Mouse (Mus musculus) lung, postnatal 14 days (tissue): Measurements from ENCODE around the gene Sema4b.

ENCODE experiments used
- DNase-seq: peaks from one replicate; pipeline ENCODE4 v3.0.0; 2021

Sema4b gene

DNA sequence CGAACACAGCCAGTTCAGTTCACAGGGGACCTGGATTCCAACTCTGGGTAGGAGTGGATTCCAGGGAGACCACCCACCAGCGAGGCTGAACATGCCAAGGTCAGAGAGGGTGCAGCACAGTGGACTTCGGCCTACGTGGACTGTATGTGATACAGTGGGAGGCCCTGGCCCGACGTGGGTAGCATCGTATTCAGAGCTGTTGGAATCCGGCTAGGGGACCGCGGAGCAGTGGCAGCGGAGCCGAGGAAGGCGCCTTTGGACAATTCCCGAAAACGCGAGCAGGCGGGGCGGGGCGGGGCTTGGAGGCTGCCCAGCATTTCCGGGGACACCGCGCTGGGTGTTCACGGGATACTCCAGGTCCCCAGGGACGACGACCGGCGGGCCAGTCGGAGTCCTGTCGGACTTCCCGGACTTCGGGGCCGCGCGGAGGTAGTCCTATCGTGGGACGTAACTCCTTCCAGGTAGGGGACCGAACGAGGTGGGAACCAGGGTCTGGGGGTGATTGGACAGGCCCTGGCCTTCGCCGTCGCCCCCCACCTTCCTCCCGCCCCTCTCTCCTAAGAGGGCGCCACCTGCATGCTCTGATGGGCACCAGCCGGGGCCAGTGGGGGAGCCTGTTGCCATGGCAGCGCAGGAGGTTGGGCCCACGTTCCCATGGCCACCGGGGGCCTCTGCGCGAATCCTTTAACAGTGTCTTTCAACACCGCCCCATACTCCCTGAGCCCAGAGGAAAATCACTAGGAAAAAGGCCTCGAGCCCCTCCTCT lies at the start of gene Sema4b:
Gene Sema4b (plus strand): TSS at position 311 of the 766 bp plus-strand sequence.
- peak; percentile 86 for DNase-seq

GRCm38 (mm10) chr7:80138375-80138774 lies 48.3 kb upstream of the Sema4b start:
- DNase-seq, result no peak

DNA sequence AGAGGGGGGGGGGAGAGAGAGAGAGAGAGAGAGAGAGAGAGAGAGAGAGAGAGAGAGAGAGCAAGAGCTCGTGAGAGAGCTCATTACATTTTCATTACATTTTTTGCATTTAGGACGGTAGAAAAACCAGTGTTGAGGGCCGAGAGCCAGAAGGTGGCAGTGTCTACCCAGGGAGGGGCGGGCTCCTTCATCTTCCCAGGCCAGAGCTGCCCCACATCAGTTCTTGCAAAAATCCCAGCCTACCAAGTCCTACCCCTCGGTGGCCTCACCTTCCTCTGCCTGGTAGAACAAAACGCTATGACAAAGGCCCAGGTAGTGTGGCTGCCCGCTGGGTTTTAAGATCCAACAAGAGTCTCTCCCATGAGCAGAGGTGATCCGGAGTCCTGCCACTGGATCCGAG lies 45.8 kb upstream of the Sema4b start:
- DNase-seq, result peak; percentile 83

GRCm38 (mm10) chr7:80143331-80144273 lies 43.0 kb upstream of the Sema4b start:
- peak; percentile 40 for DNase-seq

DNA sequence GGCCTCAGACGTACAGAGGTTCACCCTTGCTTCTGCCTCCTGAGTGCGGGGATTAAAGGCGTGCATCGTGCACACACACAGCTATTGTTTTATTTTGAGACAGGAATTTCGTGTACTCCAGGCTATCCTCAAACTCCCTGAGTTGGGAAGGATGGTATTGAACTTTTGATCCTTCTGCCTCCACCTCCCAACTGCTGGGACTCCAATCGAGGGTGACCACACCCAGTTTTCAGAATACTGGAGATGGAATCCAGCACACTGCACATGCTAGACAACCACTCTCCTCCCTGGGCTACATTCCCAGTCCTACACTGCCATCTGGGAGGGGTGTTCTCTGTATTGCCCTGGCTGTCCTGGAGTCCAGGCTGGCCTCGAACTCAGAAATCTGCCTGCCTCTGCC lies 41.9 kb upstream of the Sema4b start:
- DNase-seq, result no peak

- no peak for DNase-seq
These were observed 40.6 kb upstream of the Sema4b start for GRCm38 (mm10) chr7:80146077-80146476.

GRCm38 (mm10) chr7:80149356-80149755 lies 37.3 kb upstream of the Sema4b start:
- peak; percentile 42 for DNase-seq

DNA sequence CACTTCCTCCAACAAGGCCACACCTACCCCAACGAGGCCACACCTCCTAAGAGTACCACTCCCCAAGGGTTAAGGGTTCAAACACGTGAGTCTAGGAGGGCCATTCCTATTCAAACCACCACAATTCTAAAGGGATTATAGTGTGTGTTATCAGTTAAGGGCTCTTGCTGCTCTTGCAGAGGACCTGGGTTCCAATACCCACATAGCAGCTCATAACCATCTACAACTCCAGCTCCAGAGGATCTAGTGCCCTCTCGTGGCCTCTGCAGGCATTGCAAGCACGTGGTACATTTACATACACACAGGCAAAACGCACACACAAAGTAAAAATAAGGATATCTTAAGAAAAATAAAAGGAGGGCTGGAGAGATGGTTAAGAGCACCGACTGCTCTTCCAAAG lies 34.5 kb upstream of the Sema4b start:
- no peak for DNase-seq

- DNase-seq, result no peak
These were observed 33.9 kb upstream of the Sema4b start for GRCm38 (mm10) chr7:80152756-80153155.

GRCm38 (mm10) chr7:80154689-80155088 lies 32.0 kb upstream of the Sema4b start:
- no peak for DNase-seq

DNA sequence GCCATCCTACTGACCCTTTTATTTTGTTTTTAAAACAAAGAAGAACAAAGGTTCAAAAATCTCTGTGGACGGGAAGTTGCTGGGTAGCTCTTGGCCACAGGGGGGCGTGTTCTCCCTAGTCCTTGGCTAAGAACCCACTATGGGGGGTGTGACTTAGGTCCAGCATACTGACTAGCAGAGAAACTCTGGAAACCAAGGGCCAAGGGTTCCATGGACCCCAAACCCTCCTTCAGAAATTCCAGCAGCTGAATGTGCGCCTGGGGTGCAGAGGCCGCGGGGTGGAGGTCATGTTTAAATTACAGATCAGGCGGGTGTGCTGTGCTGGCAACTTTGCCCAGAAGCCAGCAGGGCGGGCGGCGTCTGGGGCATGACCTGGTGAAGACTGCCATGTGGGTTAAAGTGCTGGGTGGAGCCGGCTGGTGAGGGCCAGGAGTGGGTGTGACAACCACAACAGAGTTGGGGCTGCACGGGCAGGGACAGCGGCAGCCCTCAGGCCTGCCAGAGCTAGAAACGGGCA lies 29.9 kb upstream of the Sema4b start:
- peak; percentile 71 for DNase-seq

- DNase-seq, result no peak
These were observed 28.0 kb upstream of the Sema4b start for GRCm38 (mm10) chr7:80158496-80159268.

DNA sequence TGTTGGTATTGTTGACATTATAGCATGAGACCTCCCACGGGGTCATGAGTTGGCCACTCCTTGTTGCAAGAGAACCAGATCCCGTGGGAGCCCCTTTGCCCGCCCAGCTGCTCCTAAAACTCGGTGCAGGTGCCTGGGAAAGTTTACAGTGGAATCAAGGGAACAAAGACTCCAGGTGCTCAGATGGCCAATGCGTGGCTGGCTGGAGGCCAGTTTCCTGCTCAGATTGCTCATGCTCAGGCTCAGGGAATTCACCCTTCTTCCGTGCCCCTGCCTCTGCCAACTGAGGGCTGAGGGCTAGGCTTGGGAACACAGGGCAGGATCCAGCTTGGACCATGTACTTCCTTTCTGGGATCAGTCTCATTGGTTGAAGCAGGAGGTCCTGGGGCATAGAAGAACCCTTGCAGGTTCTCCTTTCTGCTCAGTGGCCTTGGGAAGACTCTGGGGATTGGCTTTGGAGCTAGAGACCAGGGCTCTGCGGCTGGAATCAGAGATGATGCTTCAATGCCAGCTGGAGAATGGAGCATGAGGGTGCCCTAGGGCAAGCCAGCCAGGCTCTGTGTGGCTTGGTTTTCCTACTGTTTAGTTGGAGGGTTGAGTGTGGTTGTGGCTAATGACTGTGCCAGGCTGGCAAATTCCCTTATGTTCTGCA lies 26.2 kb upstream of the Sema4b start:
- peak; percentile 44 for DNase-seq

- peak; percentile 68 for DNase-seq
These were observed 25.7 kb upstream of the Sema4b start for GRCm38 (mm10) chr7:80160945-80161306.

DNA sequence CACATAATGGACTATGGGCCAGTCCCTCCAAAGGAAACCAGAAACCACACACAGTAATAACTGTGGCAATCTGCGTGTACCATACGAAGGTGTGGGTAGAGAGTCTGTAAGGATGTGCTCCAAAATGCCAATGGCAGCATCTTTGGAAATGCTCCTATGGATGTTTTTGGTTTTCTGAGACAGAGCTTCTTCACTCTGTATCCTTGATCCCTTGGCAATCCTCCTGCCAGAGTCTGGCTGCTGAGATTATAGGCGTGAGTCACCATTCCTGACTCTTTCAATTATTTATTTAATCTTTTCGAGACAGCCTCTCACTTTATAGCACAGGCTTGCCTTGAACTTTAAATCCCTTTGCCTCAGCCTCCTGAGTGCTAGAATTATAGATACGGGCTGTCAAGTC lies 21.2 kb upstream of the Sema4b start:
- no peak for DNase-seq

GRCm38 (mm10) chr7:80166740-80167139 lies 19.9 kb upstream of the Sema4b start:
- DNase-seq, result no peak

DNA sequence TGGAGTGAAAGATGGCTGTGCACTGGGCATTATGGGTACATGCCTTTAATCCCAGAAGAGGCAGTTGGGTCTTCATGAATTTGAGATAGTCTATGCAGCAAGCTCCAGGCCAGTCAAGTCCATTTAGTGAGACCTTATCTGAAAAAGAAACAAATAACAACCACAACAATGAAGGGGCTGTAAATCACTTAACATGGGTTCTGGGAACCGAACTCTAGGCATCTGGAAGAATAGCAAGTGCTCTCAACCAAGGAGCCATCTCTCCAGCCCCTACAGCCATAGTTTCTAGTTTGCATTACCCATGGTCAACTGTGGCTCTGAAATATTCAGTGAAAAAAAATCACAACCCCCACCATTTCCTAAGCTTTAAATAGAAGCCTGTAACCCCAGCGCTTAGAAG lies 16.8 kb upstream of the Sema4b start:
- no peak for DNase-seq

DNA sequence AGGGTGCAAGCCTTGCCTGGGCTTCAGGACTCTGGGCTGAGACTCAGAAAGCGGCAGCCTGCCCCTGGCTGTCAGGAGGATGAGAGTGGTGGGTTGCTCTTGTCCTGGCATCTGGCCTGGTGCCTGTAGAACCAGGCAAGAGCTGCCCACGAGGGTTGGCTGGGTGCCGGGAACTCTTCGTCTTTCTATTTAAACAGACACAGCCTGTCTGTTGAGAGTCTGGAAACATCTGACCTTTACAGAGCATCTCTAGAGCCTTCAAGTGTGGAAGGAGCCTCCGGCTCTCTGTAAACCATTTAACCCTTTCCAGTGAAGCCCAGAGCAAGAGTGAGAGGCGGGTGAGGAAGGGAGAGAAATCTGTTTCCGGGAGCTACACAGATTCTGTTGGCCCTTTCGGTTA lies 15.3 kb upstream of the Sema4b start:
- peak; percentile 51 for DNase-seq

- DNase-seq, result no peak
These were observed 14.3 kb upstream of the Sema4b start for GRCm38 (mm10) chr7:80172069-80172956.

DNA sequence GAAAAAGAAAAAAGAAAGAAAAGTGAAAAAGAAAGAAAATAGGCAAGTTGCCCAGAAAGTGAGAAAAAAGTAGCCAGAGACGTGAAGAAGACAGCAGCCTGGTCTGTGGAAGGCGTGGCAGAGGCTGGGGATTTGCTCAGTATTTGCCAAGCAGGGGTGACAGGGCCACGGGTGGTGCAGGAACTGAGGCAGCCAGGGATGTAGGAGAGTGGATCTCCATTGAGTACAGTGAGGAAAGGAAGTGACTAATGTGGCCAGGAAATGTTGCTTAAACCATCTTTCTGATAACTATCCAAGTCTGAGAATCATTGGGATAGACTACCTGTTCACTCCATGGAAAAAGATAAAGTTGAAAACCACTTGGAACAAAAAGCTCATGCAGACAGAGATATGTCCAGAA lies 10.5 kb upstream of the Sema4b start:
- DNase-seq, result no peak

GRCm38 (mm10) chr7:80177438-80177837 lies 9.2 kb upstream of the Sema4b start:
- no peak for DNase-seq
